Mouse (Mus musculus): ENCODE results near the gene Apol7a. TPM values are rescaled to one million over a fixed set of nuclear protein-coding genes. Genes with fewer than 3 reads are reported as not detected.

Gene Apol7a
- polyA plus RNA-seq, 2 experiments = 0.23 to 0.50 TPM

- no peaks in the 10 kb centered on the region for H3K9me3 ChIP-seq (ENCODE audit: control insufficient read depth, low read length)
- WGBS = 1% methylated on average over 26 of the region's 29 CpGs
- DNase-seq (ENCODE audit: low spot score) (peak; percentile 96), ATAC-seq (ENCODE audit: low FRiP score, low read depth) (peak; percentile 97)
- no peaks in the 10 kb centered on the region for H3K27me3 ChIP-seq (ENCODE audit: control insufficient read depth, insufficient read depth, low read length)
- H3K27ac ChIP-seq (replicated peaks; ENCODE audit: low read depth, low read length) = peak overlapping the region; percentile 59
- no peak for TF ChIP-seq POLR2A (IDR thresholded peaks at IDR 0.05; ENCODE audit: borderline replicate concordance, extremely low read depth, insufficient read depth, insufficient read length)
- H3K9ac ChIP-seq (ENCODE audit: low read depth, low read length, severe bottlenecking) = peak overlapping the region; percentile 47
- peak overlapping the region; percentile 46 for H3K4me2 ChIP-seq (replicated peaks; ENCODE audit: low read depth, low read length, severe bottlenecking)
- H3K36me3 ChIP-seq (ENCODE audit: control insufficient read depth, insufficient read depth, low read length) = no peaks in the 10 kb centered on the region
- peak overlapping the region; percentile 20 for H3K4me3 ChIP-seq (replicated peaks; ENCODE audit: low read length)
- peaks cover 23% of the 10 kb centered on the region for H3K4me1 ChIP-seq (ENCODE audit: control insufficient read depth, insufficient read depth, low read length)
Measured at GRCm38 (mm10) chr15:77358320-77359040, 40.4 kb downstream of the Apol7a start.

- no peak for DNase-seq (ENCODE audit: low spot score)
- Histone ChIP-seq H3K27ac (replicated peaks; ENCODE audit: low read depth, low read length) (no peak overlapping the region), H3K36me3 (ENCODE audit: control insufficient read depth, insufficient read depth, low read length) (no peaks in the 10 kb centered on the region), H3K27me3 (ENCODE audit: control insufficient read depth, insufficient read depth, low read length) (no peaks in the 10 kb centered on the region), H3K4me1 (ENCODE audit: control insufficient read depth, insufficient read depth, low read length) (peaks cover 16% of the 10 kb centered on the region; the same call in 1 of the 2 replicates), H3K9me3 (ENCODE audit: control insufficient read depth, low read length) (no peaks in the 10 kb centered on the region), H3K4me3 (replicated peaks; ENCODE audit: low read length) (no peak overlapping the region), H3K9ac (ENCODE audit: low read depth, low read length, severe bottlenecking) (0 out of 2 replicates have a peak overlapping the region, but pooled peaks have one; percentile 17), H3K4me2 (replicated peaks; ENCODE audit: low read depth, low read length, severe bottlenecking) (peak overlapping the region; percentile 28)
- TF ChIP-seq POLR2A (IDR thresholded peaks at IDR 0.05; ENCODE audit: borderline replicate concordance, extremely low read depth, insufficient read depth, insufficient read length) = no peak
- ATAC-seq (ENCODE audit: low FRiP score, low read depth) = 0 out of 2 replicates have a peak, but pooled peaks have one; percentile 9
- WGBS = 12% methylated on average over 11 of the region's 11 CpGs
Measured at GRCm38 (mm10) chr15:77356248-77356810, 42.6 kb downstream of the Apol7a start.

GRCm38 (mm10) chr15:77354848-77355551 is 43.9 kb downstream of the Apol7a start:
- DNase-seq (ENCODE audit: low spot score) = no peak

DNA sequence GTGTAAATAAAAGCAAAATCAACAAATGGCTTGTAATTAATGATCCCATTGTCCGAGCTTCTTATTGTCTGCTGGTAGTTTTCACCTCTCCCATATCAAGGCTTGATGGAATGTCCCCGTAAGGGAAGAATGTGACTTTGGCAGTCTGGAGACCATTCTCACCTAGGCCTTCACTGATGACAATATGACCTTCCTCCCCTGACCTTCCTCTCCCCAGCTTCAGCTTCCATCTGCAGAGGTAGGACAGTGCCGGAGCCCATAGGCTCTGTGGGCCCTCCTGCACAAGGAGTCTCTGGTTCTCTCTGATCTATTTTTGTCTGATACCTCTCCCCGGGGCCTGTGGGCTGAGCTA is 44.4 kb downstream of the Apol7a start:
- H3K36me3 ChIP-seq (ENCODE audit: control insufficient read depth, insufficient read depth, low read length) = no peaks in the 10 kb centered on the region
- H3K4me1 ChIP-seq (ENCODE audit: control insufficient read depth, insufficient read depth, low read length) = peaks cover 16% of the 10 kb centered on the region; the same call in 1 of the 2 replicates
- no peak for TF ChIP-seq POLR2A (IDR thresholded peaks at IDR 0.05; ENCODE audit: borderline replicate concordance, extremely low read depth, insufficient read depth, insufficient read length)
- no peak for DNase-seq (ENCODE audit: low spot score)
- no peak overlapping the region for H3K4me2 ChIP-seq (replicated peaks; ENCODE audit: low read depth, low read length, severe bottlenecking)
- no peak overlapping the region for H3K9ac ChIP-seq (ENCODE audit: low read depth, low read length, severe bottlenecking)
- WGBS = 55% methylated on average over 4 of the region's 4 CpGs
- no peaks in the 10 kb centered on the region for H3K9me3 ChIP-seq (ENCODE audit: control insufficient read depth, low read length)
- ATAC-seq (ENCODE audit: low FRiP score, low read depth) = no peak
- no peak overlapping the region for H3K27ac ChIP-seq (replicated peaks; ENCODE audit: low read depth, low read length)
- no peak overlapping the region for H3K4me3 ChIP-seq (replicated peaks; ENCODE audit: low read length)
- H3K27me3 ChIP-seq (ENCODE audit: control insufficient read depth, insufficient read depth, low read length) = no peaks in the 10 kb centered on the region

More at GRCm38 (mm10) chr15:77354848-77355551, 43.9 kb downstream of the Apol7a start:
- no peak for ATAC-seq (ENCODE audit: low FRiP score, low read depth)
- H3K9ac ChIP-seq (ENCODE audit: low read depth, low read length, severe bottlenecking) = no peak overlapping the region
- no peaks in the 10 kb centered on the region for H3K27me3 ChIP-seq (ENCODE audit: control insufficient read depth, insufficient read depth, low read length)
- WGBS = 75% methylated on average over 6 of the region's 6 CpGs
- peaks cover 16% of the 10 kb centered on the region; the same call in 1 of the 2 replicates for H3K4me1 ChIP-seq (ENCODE audit: control insufficient read depth, insufficient read depth, low read length)
- H3K9me3 ChIP-seq (ENCODE audit: control insufficient read depth, low read length) = no peaks in the 10 kb centered on the region
- H3K4me2 ChIP-seq (replicated peaks; ENCODE audit: low read depth, low read length, severe bottlenecking) = no peak overlapping the region
- H3K27ac ChIP-seq (replicated peaks; ENCODE audit: low read depth, low read length) = no peak overlapping the region
- no peak overlapping the region for H3K4me3 ChIP-seq (replicated peaks; ENCODE audit: low read length)
- H3K36me3 ChIP-seq (ENCODE audit: control insufficient read depth, insufficient read depth, low read length) = no peaks in the 10 kb centered on the region
- TF ChIP-seq POLR2A (IDR thresholded peaks at IDR 0.05; ENCODE audit: borderline replicate concordance, extremely low read depth, insufficient read depth, insufficient read length) = no peak

DNA sequence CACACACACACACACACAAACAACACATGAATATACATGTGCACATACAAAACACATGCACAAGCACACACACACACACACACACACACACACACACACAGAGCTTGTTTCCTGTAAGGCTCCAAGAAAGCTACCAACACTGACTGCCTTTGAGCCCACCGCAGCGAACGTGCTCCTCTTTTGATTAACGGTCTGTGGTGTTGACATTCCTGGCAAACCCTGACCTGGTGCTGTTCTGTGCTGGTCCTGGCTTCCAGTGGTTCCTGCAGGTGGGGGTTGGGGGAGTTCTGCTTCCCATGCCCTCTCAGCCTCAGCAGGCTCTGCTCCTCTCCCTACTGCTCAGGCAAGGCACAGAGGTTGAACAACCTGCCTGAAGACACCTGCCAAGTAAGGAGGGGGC is 45.1 kb downstream of the Apol7a start:
- TF ChIP-seq POLR2A (IDR thresholded peaks at IDR 0.05; ENCODE audit: borderline replicate concordance, extremely low read depth, insufficient read depth, insufficient read length) = no peak
- Histone ChIP-seq H3K4me2 (replicated peaks; ENCODE audit: low read depth, low read length, severe bottlenecking) (no peak overlapping the region), H3K27me3 (ENCODE audit: control insufficient read depth, insufficient read depth, low read length) (no peaks in the 10 kb centered on the region), H3K9me3 (ENCODE audit: control insufficient read depth, low read length) (no peaks in the 10 kb centered on the region), H3K36me3 (ENCODE audit: control insufficient read depth, insufficient read depth, low read length) (no peaks in the 10 kb centered on the region), H3K4me3 (replicated peaks; ENCODE audit: low read length) (no peak overlapping the region), H3K9ac (ENCODE audit: low read depth, low read length, severe bottlenecking) (no peak overlapping the region), H3K27ac (replicated peaks; ENCODE audit: low read depth, low read length) (no peak overlapping the region), H3K4me1 (ENCODE audit: control insufficient read depth, insufficient read depth, low read length) (peaks cover 11% of the 10 kb centered on the region; the same call in 1 of the 2 replicates)
- DNase-seq (ENCODE audit: low spot score) (no peak), ATAC-seq (ENCODE audit: low FRiP score, low read depth) (no peak)
- 14% methylated on average over 4 of the region's 4 CpGs for WGBS

Data from limb, embryonic 14.5 days (tissue).